Mouse (Mus musculus): ENCODE data around the gene Obox1.
"Not testable (repeated sequence)": the region's sequence is repeated elsewhere in the genome, so short reads cannot be mapped to it uniquely, and the experiment has no call there.

Obox1 gene

DNA sequence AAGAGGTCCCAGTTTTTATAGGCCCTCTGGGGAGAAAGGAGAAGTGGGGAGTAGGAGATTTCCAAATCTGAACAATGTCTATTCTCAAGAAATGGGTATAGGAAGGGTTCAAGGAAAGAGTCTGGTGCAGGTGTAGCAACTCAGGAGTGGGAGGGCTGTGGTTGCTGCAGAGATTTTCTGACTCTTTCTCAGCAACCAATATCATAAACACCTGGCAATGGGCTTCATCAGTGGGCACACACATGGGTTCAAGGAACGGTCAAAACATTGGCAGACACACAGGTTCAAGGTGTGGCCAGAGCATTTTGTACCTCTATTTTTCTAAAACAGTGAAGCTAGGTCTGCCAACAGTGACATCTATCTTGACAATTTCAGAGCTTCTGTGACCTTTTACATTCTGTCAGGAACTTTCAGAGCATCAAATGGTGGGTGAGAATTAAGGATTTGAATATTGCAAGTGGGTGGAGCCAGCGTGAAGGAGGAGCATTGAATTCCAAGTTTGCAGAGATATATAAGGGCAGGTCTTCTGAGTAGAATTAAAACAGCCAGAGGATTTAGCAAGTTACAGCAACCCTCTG lies at the start of gene Obox1, which contains the start of gene Obox2:
Gene Obox1 (plus strand): TSS at position 528 of the 578 bp plus-strand sequence.
Gene Obox2 (plus strand): TSS at position 301 of the 578 bp plus-strand sequence.
- in situ Hi-C loops (cut with MboI, MseI): not testable (repeated sequence)

DNA sequence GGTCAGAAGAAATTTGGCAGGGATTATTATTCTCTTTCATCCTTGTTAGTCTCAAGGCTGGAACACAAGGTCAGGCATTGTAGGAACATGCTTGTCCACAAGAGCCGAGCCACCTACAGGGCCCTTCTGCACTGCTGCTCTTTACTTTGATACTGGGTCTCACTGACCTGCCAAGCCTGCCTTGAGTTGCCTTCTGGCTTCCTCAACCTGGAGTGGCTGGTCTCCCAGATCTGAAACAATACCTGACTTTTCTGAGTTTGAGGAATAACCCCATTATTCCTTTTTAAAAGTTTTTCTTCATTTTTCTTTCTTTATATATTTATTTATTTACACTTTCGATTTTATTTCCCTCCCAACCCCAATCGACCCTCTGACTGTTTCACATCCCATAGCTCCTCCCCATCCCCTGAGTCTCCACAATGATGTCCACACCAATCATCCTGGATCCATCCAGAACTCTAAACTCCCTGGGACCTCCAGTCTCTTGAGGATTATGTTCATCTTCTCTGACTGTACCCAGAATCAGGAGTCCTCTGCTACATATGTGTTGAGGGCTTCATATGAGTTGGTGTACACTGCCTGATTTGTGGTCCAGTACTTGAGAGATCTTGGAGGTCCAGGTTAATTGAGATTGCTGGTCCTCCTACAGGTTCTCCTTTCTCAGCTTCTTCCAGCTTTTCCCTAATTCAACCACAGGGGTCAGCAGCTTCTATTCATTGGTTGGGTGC lies 10.6 kb downstream of the Obox1 start:
- in situ Hi-C loops (cut with MboI, MseI): loop anchor here (5.0 kb wide), 1 partner anchor 158 kb away; no protein-coding TSS in a partner anchor

GRCm38 (mm10) chr7:15406816-15407215 lies 18.1 kb downstream of the Obox1 start:
- in situ Hi-C loops (cut with MboI, MseI): not testable (repeated sequence)

DNA sequence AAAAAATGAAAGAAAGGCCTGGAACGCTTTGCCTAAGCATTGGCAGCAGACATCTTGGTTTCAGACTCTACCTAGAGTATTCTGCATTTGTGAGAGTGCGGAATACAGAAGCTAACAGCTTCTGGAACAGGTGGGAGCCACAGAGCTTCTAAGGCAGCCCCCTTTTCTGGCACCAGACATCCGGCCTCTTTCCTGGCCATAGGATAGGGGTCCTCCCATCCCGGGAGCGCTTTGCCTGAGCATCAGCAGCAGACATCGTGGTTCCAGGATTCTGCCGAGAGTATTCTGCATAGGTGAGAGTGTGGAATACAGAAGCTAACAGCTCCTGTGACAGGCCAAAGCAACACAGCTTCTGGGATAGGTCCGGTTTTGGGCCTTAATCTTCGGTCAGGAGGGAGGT lies 29.3 kb downstream of the Obox1 start:
- in situ Hi-C loops (cut with MboI, MseI): loop anchor here (5.0 kb wide), 1 partner anchor 159 kb away; no protein-coding TSS in a partner anchor

DNA sequence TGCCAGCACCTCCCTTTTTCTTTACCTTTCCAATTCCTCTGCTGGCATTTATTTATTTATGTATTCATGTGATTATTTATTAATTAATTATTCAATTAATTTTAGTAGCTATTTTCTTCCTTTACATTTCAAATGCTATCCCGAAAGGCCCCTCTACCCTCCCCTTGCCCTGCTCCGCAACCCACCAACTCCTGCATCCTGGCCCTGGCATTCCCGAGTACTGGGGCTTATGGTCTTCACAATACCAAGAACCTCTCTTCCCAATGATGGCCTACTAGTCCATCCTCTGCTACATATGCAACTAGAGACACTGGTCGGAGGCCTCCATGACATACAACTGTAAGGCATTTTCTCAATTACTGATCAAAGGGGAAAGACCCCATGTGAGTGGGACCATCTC lies 36.8 kb downstream of the Obox1 start:
- in situ Hi-C loops (cut with MboI, MseI): not testable (repeated sequence)

- in situ Hi-C loops (cut with MboI, MseI): loop anchor here (5.0 kb wide), 1 partner anchor 162 kb away; no protein-coding TSS in a partner anchor
These were observed 120.7 kb downstream of the Obox1 start for GRCm38 (mm10) chr7:15509411-15509810.

All from T-helper 2 cell (primary cell).